Mouse (Mus musculus): ENCODE measurements around the gene Mrpl42.

Mrpl42 gene

DNA sequence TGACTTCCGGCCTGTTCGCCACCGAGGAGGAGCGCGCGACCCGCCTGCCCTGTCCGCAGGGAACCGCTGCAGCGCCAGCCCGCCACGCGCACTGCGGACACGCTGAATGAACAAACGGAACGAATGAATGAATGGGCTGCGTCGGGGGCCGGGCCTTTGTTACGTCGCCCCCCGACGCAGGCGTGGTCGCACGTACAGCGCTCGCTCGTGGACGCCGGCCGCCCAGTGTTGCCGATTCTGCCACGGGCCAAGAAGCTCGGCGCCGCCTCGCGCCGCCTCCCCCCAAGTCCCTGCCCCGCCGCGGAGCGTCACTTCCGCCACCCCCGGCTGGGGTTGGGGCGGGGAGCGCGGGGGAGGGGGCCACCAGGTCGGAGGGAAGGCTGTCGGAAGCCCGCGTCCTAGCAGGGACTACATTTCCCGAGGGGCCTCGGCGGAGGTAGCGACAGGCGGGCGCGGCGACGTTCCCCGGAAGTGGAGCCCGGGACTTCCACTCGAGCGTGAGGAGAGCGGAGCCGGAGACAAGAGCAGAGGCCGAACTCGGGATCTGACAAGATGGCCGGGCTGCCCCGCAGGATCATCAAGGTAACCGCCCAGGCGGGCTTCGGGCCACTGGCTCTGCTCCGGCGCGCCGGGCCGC lies 13.0 kb upstream of the Mrpl42 start, which contains the start of gene Ube2n:
Gene Ube2n (plus strand): TSS at position 490 of the 637 bp plus-strand sequence.
- DNase-seq: peak; percentile 96

DNA sequence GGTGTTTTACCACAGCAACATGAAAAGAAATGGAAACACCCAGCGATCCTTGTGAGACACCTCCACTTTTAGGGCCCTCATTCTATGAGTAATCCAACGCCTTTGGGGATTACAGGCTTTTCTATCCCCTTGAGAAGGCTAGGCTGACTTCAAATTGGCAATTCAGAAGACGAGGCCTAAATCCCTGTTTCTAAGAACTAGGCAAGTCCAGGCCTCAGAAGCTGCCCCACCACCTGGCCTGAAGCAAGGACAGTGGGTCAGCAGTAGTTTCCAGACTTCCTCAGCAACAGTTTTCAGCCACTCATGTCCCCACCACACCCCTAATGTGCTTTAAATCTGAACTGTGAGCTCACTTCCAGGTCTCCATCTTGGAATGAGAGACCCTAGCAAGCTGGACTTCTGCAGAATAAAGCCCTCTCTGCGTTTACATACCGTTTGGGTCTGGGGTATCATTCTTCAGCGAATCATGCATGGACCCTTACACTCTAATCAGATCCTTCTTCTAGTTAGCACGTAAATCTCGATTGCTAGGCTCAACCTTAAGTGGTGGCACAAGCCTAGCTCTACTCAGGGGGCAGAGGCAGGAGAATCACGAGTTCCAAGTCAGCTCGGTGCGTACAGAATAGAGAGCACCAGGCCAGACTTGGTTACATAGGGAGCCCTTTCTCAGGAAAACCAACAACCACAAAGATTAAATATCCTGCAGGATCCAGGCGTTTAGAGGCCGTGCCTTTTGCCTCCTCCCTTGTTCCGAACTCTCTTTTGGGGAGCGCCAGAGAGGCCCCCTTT lies 12.2 kb upstream of the Mrpl42 start:
- no peak for DNase-seq

DNA sequence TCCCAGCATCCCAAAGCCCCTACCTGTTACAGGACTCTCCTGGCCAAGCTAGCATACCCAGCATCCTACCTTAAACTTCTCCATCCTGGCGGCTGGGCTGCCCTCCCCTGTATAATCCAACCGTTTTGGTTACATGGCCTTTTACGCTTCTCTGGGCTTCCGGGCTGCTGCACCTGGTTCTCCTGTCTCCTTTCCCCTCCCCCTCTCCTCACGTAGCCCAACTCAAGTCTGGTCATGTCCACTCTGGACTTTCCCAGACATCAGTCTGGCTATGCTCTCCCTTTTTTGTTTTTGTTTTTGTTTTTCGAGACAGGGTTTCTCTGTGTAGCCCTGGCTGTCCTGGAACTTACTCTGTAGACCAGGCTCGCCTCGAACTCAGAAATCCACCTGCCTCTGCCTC lies 10.9 kb upstream of the Mrpl42 start:
- no peak for DNase-seq

DNA sequence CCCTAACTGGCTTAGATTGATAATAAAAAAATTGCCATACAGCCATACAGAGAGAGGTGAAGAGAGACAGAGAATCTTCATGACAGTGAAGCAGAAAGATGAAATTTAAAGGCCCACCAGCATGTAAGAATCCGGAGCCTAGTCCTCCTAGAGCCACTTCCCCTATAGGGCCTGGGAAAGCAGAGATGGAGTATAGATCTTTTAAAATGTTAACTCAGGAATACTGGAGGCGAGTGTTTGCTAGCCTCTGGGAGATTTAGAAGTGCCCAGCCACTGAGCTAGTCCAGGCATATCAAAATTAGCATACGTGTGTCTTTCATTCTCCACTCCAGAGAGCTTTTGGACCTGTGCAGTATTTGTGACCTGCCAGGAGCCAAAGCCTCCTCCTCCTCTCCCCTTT lies 7.5 kb upstream of the Mrpl42 start:
- DNase-seq: no peak

DNA sequence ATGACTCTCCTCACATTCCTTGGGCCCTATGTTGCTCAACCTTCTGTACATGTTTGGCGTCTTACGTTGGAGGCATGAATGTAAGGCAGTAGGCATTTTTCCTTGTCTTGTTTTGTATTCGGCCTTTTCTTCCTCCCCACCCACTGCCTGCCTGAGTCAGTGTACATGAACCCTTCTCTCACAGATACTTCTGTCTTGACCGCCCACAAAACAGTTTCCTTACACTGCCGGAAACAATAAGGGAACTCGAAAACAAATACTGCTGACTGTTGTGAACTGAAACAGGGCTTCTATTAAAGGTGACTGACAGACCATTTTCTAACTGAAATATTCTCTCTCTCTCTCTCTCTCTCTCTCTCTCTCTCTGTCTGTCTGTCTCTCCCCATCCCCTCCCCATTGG lies 7.1 kb upstream of the Mrpl42 start:
- DNase-seq: no peak

DNA sequence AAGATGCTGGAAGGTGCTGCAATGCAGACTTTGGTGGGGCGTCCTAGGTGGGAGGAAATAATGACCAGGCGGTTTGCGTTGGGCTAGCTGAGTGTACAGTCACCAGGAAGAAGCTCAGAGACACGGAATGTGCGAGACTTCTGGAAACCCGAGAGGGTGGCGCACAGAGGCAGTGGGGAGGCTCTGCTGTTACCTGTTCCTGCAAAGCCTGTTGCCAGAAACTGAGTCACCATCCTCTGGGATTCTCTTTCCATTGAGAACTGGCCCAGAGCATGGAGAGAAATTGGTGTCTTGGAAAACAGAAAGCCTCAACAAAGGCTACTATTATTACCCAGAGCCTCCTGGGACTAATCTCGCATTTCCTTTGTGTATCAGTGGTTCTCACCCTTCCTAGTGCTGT lies 6.4 kb upstream of the Mrpl42 start:
- no peak for DNase-seq

DNA sequence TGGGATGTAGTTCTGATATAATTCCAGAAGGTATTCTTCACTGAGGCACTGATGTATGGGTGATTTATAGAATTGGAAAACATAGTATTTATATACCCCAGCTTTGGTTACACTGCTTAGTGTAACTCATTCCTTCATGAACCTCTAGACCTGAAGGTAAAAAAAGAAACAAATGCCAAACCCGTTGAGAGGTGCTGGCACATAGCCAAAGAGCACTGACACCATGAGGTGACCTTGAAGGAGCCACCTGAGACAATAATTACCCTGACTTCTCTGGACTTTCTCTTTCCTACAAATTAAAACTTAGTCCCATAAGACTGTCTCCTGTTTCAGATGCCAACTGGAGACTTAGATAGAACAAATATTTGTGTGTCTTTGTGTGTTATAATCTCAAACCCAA lies 2.6 kb upstream of the Mrpl42 start:
- DNase-seq: no peak

DNA sequence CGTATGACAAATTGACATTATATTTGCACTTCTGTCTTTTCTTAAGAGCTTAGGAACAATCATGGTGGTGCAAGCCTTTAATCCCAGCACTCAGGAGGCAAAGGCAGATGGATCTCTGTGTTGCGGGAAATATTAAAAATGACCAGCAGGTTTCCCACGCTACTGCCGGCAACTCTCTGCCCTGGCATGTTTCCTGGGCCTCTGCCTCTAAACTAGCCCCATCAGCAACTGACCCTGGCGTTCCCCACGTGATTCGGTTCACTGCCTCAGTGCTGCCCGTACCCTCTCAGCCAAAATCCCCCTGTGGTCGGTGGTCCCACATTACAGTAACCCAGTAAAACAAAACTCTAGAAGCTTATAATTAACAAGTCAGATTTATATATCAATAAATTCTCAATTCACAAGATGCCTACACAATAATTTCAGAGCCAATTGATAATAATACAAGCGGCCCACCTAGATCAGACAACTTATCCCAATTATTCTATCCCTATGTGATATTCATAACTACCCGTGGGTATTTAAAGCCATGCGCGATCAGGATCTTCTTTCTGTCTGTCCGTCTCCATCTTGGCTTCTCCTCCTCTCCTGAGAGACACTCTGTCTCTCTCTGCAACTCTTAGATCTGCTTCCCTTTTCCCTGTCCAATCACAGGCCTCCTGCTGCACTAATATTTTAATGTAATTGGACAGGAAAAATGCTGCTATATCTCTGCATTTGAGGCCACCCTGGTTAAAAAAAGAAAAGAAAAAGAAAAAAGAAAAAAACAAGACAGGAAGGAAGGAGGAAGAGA lies 1.9 kb upstream of the Mrpl42 start:
- DNase-seq: no peak

DNA sequence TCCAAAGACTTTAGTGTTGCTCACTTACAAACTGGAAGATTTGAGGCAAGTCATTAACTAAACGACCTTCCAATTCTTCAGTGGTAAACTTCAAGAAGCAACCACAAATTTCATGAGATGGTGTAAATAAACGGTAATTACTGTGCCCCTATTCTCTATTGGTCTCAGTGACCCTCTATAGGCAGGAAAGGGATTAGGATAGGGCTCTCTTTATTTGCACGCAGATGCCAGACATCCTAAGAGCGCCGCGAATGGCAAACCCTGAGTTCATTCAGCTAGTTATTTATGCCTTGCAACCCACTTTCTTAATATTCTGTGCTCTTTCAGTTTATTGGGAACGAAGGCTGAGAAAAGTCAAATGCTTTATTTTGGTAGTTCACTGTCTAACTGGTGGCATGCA lies 707 bp downstream of the Mrpl42 start:
- DNase-seq: no peak

DNA sequence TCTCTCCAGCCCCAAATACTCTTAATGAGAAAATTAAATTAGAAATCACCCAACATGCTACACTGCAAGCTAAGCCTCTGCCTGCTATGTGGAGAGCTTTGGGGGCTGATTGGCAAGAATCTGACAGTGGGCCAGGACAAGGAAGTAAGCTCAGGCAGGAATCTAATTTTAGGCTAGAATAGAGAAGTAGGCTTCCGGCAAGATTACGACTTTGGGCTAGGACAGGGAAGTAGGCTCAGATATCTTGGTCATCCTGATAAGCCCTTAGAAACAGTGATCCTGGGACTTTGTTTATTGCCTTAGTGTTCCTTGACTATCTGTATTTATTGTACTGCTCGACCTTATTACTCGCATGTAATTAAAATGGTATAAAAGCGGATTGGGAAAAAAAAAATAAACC lies 7.5 kb downstream of the Mrpl42 start:
- DNase-seq: no peak

DNA sequence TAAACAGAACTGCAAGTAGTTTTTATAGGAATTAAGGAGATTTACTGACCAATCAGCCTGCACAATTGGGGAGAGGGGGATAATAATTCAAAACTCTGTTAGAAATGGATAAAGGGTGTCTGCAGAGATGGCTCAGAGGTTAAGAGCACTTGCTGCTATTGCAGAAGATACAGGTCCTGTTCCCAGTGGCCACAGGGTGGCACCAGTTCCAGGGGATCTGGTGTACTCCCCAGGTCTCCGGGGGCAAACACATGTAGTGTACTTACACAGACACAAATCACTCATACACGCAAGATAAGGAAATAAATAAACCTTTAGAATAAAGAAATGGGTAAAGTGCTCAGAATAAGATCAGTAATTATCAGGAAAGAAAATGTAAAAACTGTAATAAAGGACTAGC lies 12.1 kb downstream of the Mrpl42 start:
- DNase-seq: peak; percentile 42

DNA sequence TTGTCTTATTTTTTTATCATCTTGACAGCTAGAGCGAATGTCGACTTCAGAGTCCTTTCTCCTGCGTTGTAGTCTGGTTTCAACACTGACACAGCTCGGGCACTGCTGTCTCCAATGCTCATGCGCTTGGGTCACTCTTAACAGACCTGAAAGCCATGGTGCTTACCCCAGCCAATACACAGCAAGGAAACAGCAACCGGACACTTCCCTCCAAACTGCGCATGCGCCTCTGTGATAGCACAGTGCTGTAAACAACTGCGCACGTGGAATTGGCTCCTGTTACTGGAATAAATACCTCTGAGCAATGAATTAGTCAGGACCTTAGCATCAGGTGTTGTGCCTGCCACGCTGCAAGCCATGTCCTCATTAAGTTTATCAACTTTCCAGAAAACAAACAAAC lies 24.2 kb downstream of the Mrpl42 start:
- DNase-seq: no peak

DNA sequence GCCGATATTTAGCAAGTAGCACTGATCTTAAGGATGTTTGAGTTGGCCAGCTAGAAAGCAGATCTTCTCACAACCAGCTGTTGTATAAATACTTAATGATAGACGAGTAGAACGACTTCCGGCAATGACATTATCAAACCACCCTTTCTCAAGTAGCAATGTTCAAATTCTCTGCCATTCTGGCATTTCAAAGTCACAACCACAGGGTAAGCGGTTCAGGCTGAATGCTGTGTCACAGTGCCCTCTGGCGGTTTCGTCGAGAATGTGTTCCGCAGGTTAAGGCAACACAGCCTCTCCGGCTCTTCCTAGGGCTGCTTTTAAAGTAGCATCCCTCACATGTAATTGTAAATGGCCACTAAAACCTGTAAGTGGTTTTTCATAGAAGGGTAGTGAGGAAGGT lies 25.8 kb downstream of the Mrpl42 start:
- DNase-seq: peak; percentile 78

DNA sequence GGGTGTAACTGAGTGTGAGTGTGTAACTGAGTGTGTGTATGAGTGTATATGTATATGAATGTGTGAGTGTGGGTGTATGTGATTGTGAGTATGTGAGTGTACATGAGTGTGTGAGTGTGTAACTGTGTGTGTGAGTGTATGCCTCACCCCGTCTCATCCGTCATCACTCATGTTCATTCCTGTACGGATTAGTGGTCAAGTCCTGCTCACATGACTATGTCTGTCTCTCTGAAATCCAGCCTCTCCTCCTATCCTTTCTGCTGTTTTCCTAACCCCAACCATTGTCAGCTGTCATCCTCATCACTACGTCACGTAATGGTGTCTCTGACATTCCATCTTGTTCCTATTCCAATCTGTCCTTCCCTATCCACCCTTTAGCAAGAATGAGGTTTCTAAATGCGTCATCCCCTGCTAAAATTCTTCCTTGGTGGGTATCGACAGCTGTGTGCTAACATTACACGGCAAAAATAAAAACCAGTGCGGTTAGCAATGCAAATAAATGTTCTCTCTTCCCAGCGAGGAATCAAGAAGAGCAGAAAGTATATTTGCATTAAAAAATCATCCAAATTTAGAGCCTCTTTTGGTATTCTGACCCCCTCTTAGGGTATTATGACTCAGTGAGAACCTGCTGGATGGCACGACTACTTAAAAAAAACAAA lies 29.7 kb downstream of the Mrpl42 start:
- no peak for DNase-seq

DNA sequence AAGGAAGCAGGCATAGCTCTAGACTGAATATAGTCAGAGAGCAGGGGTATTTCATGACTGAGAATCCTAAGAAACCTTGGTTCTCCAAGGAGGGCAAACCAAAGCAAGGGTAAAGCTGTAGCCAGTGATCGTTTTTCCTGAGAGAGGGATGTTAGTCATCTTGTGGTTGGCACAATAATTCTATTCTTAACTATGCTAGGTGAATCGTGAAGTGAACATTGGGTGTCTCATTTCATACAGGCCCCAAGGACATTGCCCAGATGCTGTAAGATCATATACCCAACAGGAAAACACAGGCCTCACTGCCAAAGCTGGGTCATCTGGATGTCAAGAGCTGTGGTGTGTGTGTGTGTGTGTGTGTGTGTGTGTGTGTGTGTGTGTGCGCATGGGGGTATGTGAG lies 30.6 kb downstream of the Mrpl42 start:
- no peak for DNase-seq

DNA sequence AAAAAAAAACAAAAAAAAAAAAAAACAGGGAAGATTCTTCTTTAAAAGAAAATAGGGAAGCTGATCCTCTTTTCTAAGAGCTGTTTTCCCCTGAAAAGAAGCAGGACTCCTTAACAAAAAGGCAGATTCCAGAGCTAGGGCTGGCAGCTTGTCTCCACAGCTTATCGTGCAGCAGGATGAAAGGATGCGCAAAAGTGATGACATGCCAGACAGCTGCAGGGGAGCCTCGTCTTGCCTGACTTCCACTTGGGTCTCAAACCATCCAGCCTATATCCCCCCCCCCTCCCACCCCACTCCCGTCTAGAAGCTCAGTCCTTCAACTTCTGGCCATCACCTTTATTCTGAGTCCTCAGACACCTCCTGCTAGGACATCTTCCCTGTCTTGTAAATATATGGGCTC lies 32.8 kb downstream of the Mrpl42 start:
- DNase-seq: no peak

DNA sequence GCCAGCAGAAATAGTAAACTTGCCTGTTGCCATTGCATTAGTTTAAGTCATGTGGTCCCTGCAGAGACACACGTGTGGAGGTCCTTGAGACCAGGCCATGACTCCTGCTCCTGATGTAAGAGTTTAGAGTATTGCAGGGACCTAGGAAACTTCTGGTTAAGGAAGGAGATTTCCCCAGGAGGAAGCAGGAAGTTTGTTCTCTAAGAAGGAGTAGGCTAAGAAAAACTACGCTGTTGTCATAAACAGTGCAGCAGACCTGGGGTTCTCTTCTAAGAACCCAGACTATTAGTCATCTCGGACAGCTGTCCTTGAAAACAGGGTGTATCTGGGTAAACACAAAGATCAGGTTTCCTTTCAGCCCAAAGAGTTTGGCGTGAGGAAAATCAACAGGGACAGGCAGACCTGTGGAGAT lies 36.2 kb downstream of the Mrpl42 start:
- no peak for DNase-seq

DNA sequence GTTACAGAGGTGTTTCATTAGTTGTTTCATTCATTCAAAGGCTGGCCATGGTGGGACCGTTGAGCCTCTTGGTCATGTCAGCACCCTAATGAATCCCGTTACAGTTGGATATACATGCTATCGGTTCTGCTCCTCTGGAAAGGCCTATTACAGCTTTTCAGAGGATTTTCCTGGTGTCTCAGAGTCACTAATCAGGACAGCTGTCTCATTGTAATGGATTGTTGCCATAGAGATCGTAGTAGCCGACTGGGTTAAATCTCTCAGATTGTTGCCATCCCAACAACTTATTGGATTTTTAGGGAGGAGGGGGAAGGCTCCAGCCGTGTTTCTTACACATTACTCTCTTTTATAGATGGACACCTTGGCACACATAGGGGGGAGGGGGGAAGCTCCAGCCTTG lies 37.2 kb downstream of the Mrpl42 start:
- DNase-seq: no peak

DNA sequence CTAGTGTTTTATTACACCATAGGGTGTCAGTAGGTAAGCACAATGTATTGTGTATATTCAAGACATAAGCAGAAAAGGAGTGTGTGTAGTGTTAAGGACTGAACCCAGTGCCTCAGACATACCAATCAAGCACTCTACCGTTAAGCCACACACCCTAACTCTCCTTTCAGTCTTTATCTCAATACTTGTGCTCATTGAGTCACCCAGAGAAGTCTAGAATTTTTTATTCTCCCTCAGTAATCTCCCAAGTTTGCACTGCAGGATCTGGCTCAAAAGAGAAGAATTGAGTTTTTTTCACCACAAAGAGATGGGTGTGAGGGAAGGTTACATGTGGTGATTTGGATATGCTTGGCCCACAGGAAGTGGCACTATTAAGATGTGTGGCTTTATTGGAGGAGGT lies 39.5 kb downstream of the Mrpl42 start:
- DNase-seq: no peak

DNA sequence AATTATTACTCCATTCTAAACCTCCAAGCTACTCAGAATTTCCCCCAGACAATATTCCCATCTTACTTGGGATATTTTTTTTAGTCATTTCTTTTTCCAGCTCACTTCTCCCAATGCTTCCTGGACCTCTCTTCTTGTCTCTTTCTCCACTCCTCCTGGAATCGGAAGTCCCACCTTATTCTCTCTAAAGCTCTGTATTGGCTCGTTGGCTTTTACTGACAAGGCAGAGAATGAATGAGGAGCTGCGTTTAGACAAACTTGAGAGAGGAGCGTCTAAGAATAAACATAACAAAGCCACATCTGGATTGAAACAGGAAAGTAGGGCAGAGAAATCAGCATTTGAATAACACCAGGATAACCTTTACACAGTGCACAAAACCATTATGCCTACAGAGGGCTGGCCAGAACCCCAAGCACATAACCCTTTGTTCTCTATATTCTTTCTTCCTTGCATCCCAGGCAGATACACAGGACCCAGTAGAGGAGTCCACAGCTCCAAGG lies 40.6 kb downstream of the Mrpl42 start:
- DNase-seq: no peak

DNA sequence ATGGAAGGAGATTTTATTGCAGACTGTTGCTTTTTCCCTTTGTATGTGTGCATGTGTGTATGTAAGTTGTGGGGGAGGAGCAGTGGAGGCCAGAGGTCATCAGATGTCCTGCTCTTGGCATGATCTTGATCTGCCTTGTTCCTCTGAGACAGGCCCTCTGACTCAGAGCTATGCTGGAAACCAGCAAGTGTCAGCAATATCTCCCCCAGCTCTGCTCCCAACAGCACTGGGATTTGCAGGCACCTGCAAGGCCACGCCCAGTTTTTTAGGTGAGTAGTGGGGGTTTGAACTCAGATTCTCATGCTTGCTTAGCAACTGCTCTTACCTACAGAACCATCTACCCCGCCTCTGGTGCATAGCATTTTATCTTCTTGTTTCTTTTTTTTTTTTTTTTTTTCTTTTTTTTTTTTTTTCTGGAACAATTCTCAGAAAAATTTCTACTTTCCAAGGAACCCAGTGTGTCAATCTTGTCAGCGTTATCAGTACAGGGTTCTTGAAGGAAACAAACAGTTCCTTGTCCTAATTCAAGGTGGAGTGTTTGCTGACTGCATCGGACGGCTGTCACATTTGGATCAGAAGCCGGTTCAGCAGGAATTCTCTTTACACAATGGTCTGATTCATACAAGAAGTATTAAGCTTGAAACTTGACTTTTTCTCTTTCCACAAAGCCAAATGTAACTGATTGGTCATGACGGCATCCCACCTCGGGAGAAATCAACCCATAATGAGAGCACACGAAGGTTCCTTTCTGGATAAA lies 43.5 kb downstream of the Mrpl42 start:
- no peak for DNase-seq

DNA sequence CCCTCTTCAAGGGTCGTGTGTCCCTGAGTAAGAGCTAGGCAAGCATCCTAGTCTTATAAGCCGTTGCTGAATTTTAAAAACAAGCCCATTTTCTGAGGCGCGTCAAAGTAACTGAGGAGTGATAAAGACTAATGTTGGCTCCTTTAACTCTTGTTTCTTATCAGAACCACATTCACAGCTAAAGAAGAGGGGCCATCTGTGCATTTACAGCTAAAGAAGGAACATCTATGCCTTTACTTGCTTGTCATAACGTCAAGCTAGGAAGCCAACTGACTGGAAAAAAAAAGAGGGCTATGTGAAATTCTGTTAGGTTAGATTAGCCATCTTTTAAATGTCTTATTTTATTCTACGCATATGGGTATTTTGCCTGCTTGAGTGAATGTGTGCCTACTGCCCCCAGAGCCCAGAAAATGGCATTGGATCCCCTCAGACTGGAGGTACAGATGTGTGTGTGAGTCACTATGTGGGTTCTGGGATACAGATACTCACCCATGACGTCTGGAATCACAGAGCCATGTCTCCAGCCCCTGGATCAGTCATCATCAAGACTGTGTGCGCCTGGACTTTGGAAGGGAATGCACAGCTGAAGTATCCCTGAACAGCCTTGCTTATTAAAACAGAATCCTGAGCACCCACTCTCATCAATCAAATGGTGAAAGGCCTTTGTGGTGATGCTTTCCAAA lies 44.2 kb downstream of the Mrpl42 start:
- DNase-seq: no peak
